Mouse (Mus musculus): ENCODE measurements around the gene Tsr3. TPM values are rescaled to one million over a fixed set of nuclear protein-coding genes. Genes with fewer than 3 reads are reported as not detected.

The Tsr3 gene
- polyA plus RNA-seq (2014; fragmentation: Nextera tagmentation; extraction: Ambion mirVana), result 59.8 and 60.6 TPM in 2 replicates

- under 1% methylated on average over 80 of the region's 80 CpGs for WGBS
- peaks cover 9% of the 10 kb centered on the region for H3K36me3 ChIP-seq (replicated peaks; ENCODE audit: control insufficient read depth, insufficient read depth, low read depth, low read length)
Observed at GRCm38 (mm10) chr17:25239695-25240636, at the start of gene Tsr3, which contains the start of gene Gnptg. Gene Tsr3 (plus strand): TSS chr17:25240170. Gene Gnptg (minus strand): TSS chr17:25240124.

GRCm38 (mm10) chr17:25202401-25202800 lies 37.6 kb upstream of the Tsr3 start:
- Histone ChIP-seq H3K4me3 (ENCODE audit: low read depth, low read length) (no peak overlapping the region), H3K4me1 (ENCODE audit: control insufficient read depth, insufficient read depth, low read length) (no peaks in the 10 kb centered on the region), H3K27me3 (ENCODE audit: control insufficient read depth, insufficient read depth, low read length) (no peaks in the 10 kb centered on the region), H3K4me2 (ENCODE audit: low read depth, low read length) (no peak overlapping the region), H3K36me3 (replicated peaks; ENCODE audit: control insufficient read depth, insufficient read depth, low read depth, low read length) (peaks cover 8% of the 10 kb centered on the region), H3K27ac (replicated peaks; ENCODE audit: low read depth, low read length) (no peak overlapping the region), H3K9me3 (replicated peaks; ENCODE audit: control insufficient read depth, low read length) (no peaks in the 10 kb centered on the region), H3K9ac (replicated peaks; ENCODE audit: low read length) (no peak overlapping the region)
- ATAC-seq (replicated peaks; ENCODE audit: insufficient number of reproducible peaks, low FRiP score, low TSS enrichment, low read depth) (no peak), DNase-seq (ENCODE audit: low spot score) (no peak)
- WGBS, result 95% methylated on average over 4 of the region's 4 CpGs

More at GRCm38 (mm10) chr17:25239695-25240636, at the start of gene Tsr3, which contains the start of gene Gnptg:
- H3K9ac ChIP-seq (replicated peaks; ENCODE audit: low read length), result peak within 1 kb of the TSS; percentile 82
- no peaks in the 10 kb centered on the region for H3K9me3 ChIP-seq (replicated peaks; ENCODE audit: control insufficient read depth, low read length)
- DNase-seq (ENCODE audit: low spot score) (peak; percentile 95), ATAC-seq (replicated peaks; ENCODE audit: insufficient number of reproducible peaks, low FRiP score, low TSS enrichment, low read depth) (peak; percentile 49; the same call in 1 of the 2 replicates)
- peak within 1 kb of the TSS; percentile 85 for H3K4me2 ChIP-seq (ENCODE audit: low read depth, low read length)
- H3K4me3 ChIP-seq (ENCODE audit: low read depth, low read length), result peak within 1 kb of the TSS; percentile 69
- H3K27ac ChIP-seq (replicated peaks; ENCODE audit: low read depth, low read length), result peak within 1 kb of the TSS; percentile 70
- no peaks in the 10 kb centered on the region for H3K27me3 ChIP-seq (ENCODE audit: control insufficient read depth, insufficient read depth, low read length)
- peaks cover 4% of the 10 kb centered on the region for H3K4me1 ChIP-seq (ENCODE audit: control insufficient read depth, insufficient read depth, low read length)

DNA sequence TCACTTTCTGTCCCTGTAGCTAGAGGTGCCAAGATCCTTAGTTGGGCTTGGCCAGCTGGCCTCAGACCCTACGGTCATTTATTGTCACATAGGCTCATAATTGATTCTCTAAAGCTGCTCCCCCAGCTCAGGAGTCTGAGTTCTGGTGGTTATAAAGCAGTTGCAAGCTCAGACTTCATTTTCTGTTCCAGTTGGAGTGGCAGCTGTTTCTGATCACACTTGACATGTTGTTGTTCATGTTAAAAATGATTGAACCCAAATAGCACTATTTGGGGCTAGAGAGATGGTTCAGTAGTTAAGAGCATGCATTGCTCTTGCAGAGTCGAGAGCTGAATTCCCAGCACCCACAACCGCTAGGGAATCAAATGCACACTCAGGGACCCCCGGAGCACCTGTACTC lies 30.0 kb upstream of the Tsr3 start:
- WGBS, result 93% methylated on average over 4 of the region's 4 CpGs
- ATAC-seq (replicated peaks; ENCODE audit: insufficient number of reproducible peaks, low FRiP score, low TSS enrichment, low read depth), result no peak
- no peak overlapping the region for H3K27ac ChIP-seq (replicated peaks; ENCODE audit: low read depth, low read length)
- no peaks in the 10 kb centered on the region for H3K9me3 ChIP-seq (replicated peaks; ENCODE audit: control insufficient read depth, low read length)
- no peak overlapping the region for H3K9ac ChIP-seq (replicated peaks; ENCODE audit: low read length)
- H3K27me3 ChIP-seq (ENCODE audit: control insufficient read depth, insufficient read depth, low read length), result no peaks in the 10 kb centered on the region
- no peak overlapping the region for H3K4me2 ChIP-seq (ENCODE audit: low read depth, low read length)
- no peak for DNase-seq (ENCODE audit: low spot score)
- no peak overlapping the region for H3K4me3 ChIP-seq (ENCODE audit: low read depth, low read length)
- H3K36me3 ChIP-seq (replicated peaks; ENCODE audit: control insufficient read depth, insufficient read depth, low read depth, low read length), result peaks cover 3% of the 10 kb centered on the region
- H3K4me1 ChIP-seq (ENCODE audit: control insufficient read depth, insufficient read depth, low read length), result no peaks in the 10 kb centered on the region

DNA sequence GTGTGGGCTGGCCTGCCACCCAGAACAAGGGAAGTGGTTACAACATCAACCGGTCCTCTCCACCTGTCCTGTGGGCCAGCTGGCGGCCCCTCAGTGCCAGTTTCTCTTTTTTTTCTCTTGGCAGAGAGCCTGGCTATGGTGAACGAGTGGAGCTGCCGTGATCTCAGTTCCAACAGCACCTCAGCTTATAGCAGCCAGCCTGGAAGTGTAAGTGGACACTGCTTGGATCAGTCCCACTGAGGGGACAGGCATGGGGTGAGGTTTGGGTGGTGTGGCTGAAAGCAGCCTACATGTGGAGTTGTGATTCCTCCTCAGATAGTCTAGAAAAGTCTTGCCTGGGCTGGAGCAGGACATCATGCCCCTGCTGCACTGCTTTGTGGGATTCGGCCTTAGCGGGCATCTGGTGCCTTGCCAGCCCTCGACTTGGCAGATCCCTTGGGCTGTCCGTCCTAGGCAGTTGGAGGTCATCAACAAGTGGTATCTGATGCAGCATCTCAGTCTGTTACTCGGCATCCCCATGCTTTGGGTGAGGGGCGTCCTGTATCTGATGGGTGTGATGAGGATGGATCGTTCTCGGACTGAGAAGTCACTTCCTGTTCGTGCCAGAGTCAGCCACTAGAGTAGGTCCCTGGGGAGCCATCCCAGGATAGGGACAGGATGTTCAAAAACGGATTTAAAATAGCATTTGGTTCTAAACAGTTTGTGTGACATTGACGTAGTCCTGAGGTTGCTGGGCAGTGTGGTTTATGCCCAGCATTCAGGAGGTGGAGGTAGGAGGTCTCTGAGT lies 29.1 kb upstream of the Tsr3 start:
- H3K4me3 ChIP-seq (ENCODE audit: low read depth, low read length), result no peak overlapping the region
- no peaks in the 10 kb centered on the region for H3K27me3 ChIP-seq (ENCODE audit: control insufficient read depth, insufficient read depth, low read length)
- DNase-seq (ENCODE audit: low spot score) (no peak), ATAC-seq (replicated peaks; ENCODE audit: insufficient number of reproducible peaks, low FRiP score, low TSS enrichment, low read depth) (no peak)
- H3K27ac ChIP-seq (replicated peaks; ENCODE audit: low read depth, low read length), result no peak overlapping the region
- 89% methylated on average over 15 of the region's 15 CpGs for WGBS
- H3K9me3 ChIP-seq (replicated peaks; ENCODE audit: control insufficient read depth, low read length), result no peaks in the 10 kb centered on the region
- no peak overlapping the region for H3K9ac ChIP-seq (replicated peaks; ENCODE audit: low read length)
- no peaks in the 10 kb centered on the region for H3K4me1 ChIP-seq (ENCODE audit: control insufficient read depth, insufficient read depth, low read length)
- peaks cover 3% of the 10 kb centered on the region for H3K36me3 ChIP-seq (replicated peaks; ENCODE audit: control insufficient read depth, insufficient read depth, low read depth, low read length)
- H3K4me2 ChIP-seq (ENCODE audit: low read depth, low read length), result no peak overlapping the region

DNA sequence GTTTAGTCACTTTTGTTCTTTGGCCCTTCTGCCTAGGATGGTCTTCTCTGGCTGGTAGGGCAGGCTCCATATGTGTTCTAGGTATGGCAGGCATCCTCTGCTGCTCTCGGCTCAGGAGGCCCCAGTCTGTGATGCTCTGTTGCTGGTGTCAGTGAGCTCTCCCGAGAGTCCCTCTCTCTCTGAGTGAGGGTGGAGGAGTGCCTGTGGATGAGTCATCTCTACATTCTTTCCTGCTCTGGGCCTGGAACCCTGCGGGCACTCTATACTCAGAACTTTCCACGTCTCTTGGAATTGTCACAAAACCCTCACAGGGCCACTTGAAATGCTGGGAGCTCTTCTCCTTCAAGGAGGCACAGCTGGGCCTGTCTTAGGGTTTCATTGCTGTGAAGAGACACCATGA lies 28.3 kb upstream of the Tsr3 start:
- H3K9me3 ChIP-seq (replicated peaks; ENCODE audit: control insufficient read depth, low read length), result no peaks in the 10 kb centered on the region
- H3K36me3 ChIP-seq (replicated peaks; ENCODE audit: control insufficient read depth, insufficient read depth, low read depth, low read length), result peaks cover 3% of the 10 kb centered on the region
- no peak overlapping the region for H3K27ac ChIP-seq (replicated peaks; ENCODE audit: low read depth, low read length)
- H3K4me3 ChIP-seq (ENCODE audit: low read depth, low read length), result no peak overlapping the region
- no peak overlapping the region for H3K9ac ChIP-seq (replicated peaks; ENCODE audit: low read length)
- H3K27me3 ChIP-seq (ENCODE audit: control insufficient read depth, insufficient read depth, low read length), result no peaks in the 10 kb centered on the region
- H3K4me1 ChIP-seq (ENCODE audit: control insufficient read depth, insufficient read depth, low read length), result no peaks in the 10 kb centered on the region
- no peak overlapping the region for H3K4me2 ChIP-seq (ENCODE audit: low read depth, low read length)
- DNase-seq (ENCODE audit: low spot score) (no peak), ATAC-seq (replicated peaks; ENCODE audit: insufficient number of reproducible peaks, low FRiP score, low TSS enrichment, low read depth) (no peak)
- 86% methylated on average over 4 of the region's 4 CpGs for WGBS

DNA sequence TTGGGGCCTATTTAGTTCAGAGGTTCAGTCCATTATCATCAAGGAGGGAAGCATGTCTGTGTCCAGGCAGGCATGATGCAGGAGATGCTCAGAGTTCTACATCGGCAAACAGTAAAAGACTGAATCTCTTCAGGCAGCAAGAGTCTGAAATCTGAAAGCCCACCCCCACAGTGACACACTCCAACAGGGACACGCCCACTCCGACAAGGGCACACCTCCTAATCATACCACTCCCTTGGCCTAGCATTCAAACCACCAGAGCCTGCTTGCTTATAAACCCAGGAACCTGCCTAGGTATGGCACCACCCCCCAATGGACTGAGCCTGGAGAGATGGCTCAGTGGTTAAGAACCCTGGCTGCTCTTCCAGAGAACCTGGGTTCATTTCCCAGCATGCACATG lies 24.5 kb upstream of the Tsr3 start:
- ATAC-seq (replicated peaks; ENCODE audit: insufficient number of reproducible peaks, low FRiP score, low TSS enrichment, low read depth), result no peak
- H3K9ac ChIP-seq (replicated peaks; ENCODE audit: low read length), result no peak overlapping the region
- H3K4me2 ChIP-seq (ENCODE audit: low read depth, low read length), result no peak overlapping the region
- no peaks in the 10 kb centered on the region for H3K27me3 ChIP-seq (ENCODE audit: control insufficient read depth, insufficient read depth, low read length)
- no peak overlapping the region for H3K4me3 ChIP-seq (ENCODE audit: low read depth, low read length)
- no peaks in the 10 kb centered on the region for H3K4me1 ChIP-seq (ENCODE audit: control insufficient read depth, insufficient read depth, low read length)
- H3K36me3 ChIP-seq (replicated peaks; ENCODE audit: control insufficient read depth, insufficient read depth, low read depth, low read length), result peaks cover 3% of the 10 kb centered on the region
- no peak overlapping the region for H3K27ac ChIP-seq (replicated peaks; ENCODE audit: low read depth, low read length)
- no peaks in the 10 kb centered on the region for H3K9me3 ChIP-seq (replicated peaks; ENCODE audit: control insufficient read depth, low read length)
- 87% methylated on average over 3 of the region's 3 CpGs for WGBS
- no peak for DNase-seq (ENCODE audit: low spot score)

DNA sequence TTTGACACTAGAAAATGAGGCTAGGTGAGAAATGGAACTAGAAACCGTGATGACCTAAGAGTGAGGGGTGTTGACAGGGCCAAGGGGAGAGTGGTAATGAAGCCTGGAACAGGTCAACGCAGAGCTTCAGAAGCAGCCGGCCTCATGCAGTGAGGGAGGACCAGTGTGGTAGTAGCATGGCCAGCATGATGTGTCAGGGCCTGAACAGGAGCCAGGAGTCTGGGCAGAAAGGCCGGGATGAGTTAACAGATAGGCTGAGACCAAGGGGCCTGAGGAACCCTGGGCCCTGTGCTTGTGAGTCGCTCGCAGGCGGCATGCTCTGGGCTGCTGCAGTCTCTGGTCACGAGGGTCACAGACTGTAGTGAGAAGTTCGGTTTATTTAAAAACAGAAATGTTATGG lies 21.0 kb upstream of the Tsr3 start:
- Histone ChIP-seq H3K4me2 (ENCODE audit: low read depth, low read length) (no peak overlapping the region), H3K27ac (replicated peaks; ENCODE audit: low read depth, low read length) (no peak overlapping the region), H3K36me3 (replicated peaks; ENCODE audit: control insufficient read depth, insufficient read depth, low read depth, low read length) (no peaks in the 10 kb centered on the region), H3K4me1 (ENCODE audit: control insufficient read depth, insufficient read depth, low read length) (no peaks in the 10 kb centered on the region), H3K9ac (replicated peaks; ENCODE audit: low read length) (no peak overlapping the region), H3K27me3 (ENCODE audit: control insufficient read depth, insufficient read depth, low read length) (no peaks in the 10 kb centered on the region), H3K4me3 (ENCODE audit: low read depth, low read length) (no peak overlapping the region), H3K9me3 (replicated peaks; ENCODE audit: control insufficient read depth, low read length) (no peaks in the 10 kb centered on the region)
- no peak for ATAC-seq (replicated peaks; ENCODE audit: insufficient number of reproducible peaks, low FRiP score, low TSS enrichment, low read depth)
- WGBS, result 89% methylated on average over 9 of the region's 9 CpGs
- no peak for DNase-seq (ENCODE audit: low spot score)
